Mouse (Mus musculus) liver, embryonic 15.5 days (tissue): ENCODE data around the gene Colgalt1. TPM values are rescaled to one million over a fixed set of nuclear protein-coding genes. Genes with fewer than 3 reads are reported as not detected.

Experiments used
- ATAC-seq: fragments of 200-750 bp; cut with Nextera tagmentation; 2 replicates; pipeline ENCODE4 v1.8.0; 2017; ENCODE audit warnings: moderate number of reproducible peaks, mild to moderate bottlenecking, moderate library complexity; ENCODE audit not compliant: insufficient read depth
- H3K27ac ChIP-seq: fragments of 300-500 bp; sonication (generic); replicated peaks from 2 replicates; pipeline ENCODE4 v1.5.1; 2015; ENCODE audit warnings: mild to moderate bottlenecking, inconsistent platforms
- H3K27me3 ChIP-seq: fragments of 300-500 bp; sonication (generic); 2 replicates; pipeline ENCODE4 v1.6.1; 2015; ENCODE audit warnings: mild to moderate bottlenecking, inconsistent platforms
- H3K36me3 ChIP-seq: fragments of 300-500 bp; sonication (generic); replicated peaks from 2 replicates; pipeline ENCODE4 v1.6.1; 2015; ENCODE audit warnings: moderate library complexity, mild to moderate bottlenecking, inconsistent platforms
- H3K4me1 ChIP-seq: fragments of 300-500 bp; sonication (generic); replicated peaks from 2 replicates; pipeline ENCODE4 v1.6.1; 2015; ENCODE audit warnings: inconsistent platforms
- H3K4me2 ChIP-seq: fragments of 300-500 bp; sonication (generic); 2 replicates; pipeline ENCODE4 v1.6.1; 2015; ENCODE audit warnings: moderate library complexity, mild to moderate bottlenecking, inconsistent platforms
- H3K4me3 ChIP-seq: fragments of 300-500 bp; sonication (generic); replicated peaks from 2 replicates; pipeline ENCODE4 v1.5.1; 2015; ENCODE audit warnings: mild to moderate bottlenecking, inconsistent platforms
- H3K9ac ChIP-seq: fragments of 300-500 bp; sonication (generic); 2 replicates; pipeline ENCODE4 v1.6.1; 2015; ENCODE audit warnings: moderate library complexity, mild to moderate bottlenecking, inconsistent platforms
- H3K9me3 ChIP-seq: fragments of 300-500 bp; sonication (generic); replicated peaks from 2 replicates; pipeline ENCODE4 v1.6.1; 2016; ENCODE audit warnings: inconsistent platforms
- WGBS: fragments of 180-500 bp; shearing (Covaris S2); methylation state at CpG from one replicate; pipeline ENCODE4 v1.1.7; 2015; ENCODE audit warnings: mixed read lengths; ENCODE audit not compliant: insufficient replicate concordance; 5-methylcytosine and 5-hydroxymethylcytosine counted together
- microRNA-seq: library from miRNA; unstranded; fragments of <30 nt; microRNA quantifications from one replicate; pipeline ENCODE4, GENCODE M21; 2016
- polyA plus RNA-seq: library from polyadenylated mRNA; unstranded; fragments of >200 nt; fragmentation: Nextera tagmentation; extraction: Ambion mirVana; gene quantifications from 2 replicates; pipeline ENCODE4 v1.2.1, GENCODE M21; 2015

Colgalt1 gene
- polyA plus RNA-seq, 1 experiment from 2014 or later = 23.0 TPM

- H3K27me3 ChIP-seq = peaks cover 50% of the 10 kb centered on the region
- peaks cover 34% of the 10 kb centered on the region for H3K4me1 ChIP-seq
- H3K4me2 ChIP-seq = peak within 1 kb of the TSS; percentile 85
- WGBS = under 1% methylated on average over 42 of the region's 42 CpGs
- peak within 1 kb of the TSS; percentile 56 for H3K4me3 ChIP-seq
- no peaks in the 10 kb centered on the region for H3K9me3 ChIP-seq
- no peaks in the 10 kb centered on the region for H3K36me3 ChIP-seq
- no peak within 1 kb of the TSS for H3K27ac ChIP-seq
- H3K9ac ChIP-seq = no peak within 1 kb of the TSS
- peak; percentile 53 for ATAC-seq
Measured at GRCm38 (mm10) chr8:71671549-71671965, 60.8 kb downstream of the Colgalt1 start, which contains the start of gene Unc13a. Gene Unc13a (minus strand): TSS chr8:71671757.

- Histone ChIP-seq H3K27me3 (peaks cover 43% of the 10 kb centered on the region), H3K4me2 (peak overlapping the region; percentile 85), H3K4me1 (peaks cover 41% of the 10 kb centered on the region), H3K4me3 (no peak overlapping the region), H3K36me3 (no peaks in the 10 kb centered on the region), H3K9me3 (no peaks in the 10 kb centered on the region), H3K9ac (no peak overlapping the region), H3K27ac (no peak overlapping the region)
- ATAC-seq = no peak
- WGBS = 58% methylated on average over 6 of the region's 6 CpGs
Measured at GRCm38 (mm10) chr8:71672168-71672735, 61.5 kb downstream of the Colgalt1 start.

- no peaks in the 10 kb centered on the region for H3K9me3 ChIP-seq
- H3K4me1 ChIP-seq = peaks cover 42% of the 10 kb centered on the region
- H3K9ac ChIP-seq = no peak overlapping the region
- peaks cover 1% of the 10 kb centered on the region; the same call in 1 of the 2 replicates for H3K36me3 ChIP-seq
- peaks cover 25% of the 10 kb centered on the region for H3K27me3 ChIP-seq
- H3K27ac ChIP-seq = no peak overlapping the region
- no peak overlapping the region for H3K4me3 ChIP-seq
- WGBS = 56% methylated on average over 2 of the region's 2 CpGs
- H3K4me2 ChIP-seq = no peak overlapping the region
- no peak for ATAC-seq
Measured at GRCm38 (mm10) chr8:71674071-71674470, 63.3 kb downstream of the Colgalt1 start.

Small RNAs within 50 kb of the gene (microRNA-seq; reads per million reads assigned to microRNA genes)
- not detected for gene Mir6769b

Other genes with a start within 250 kb of the Colgalt1 start
- 38.7 and 41.1 TPM in 2 replicates for gene Use1, start 244.2 kb upstream of the Colgalt1 start, polyA plus RNA-seq
- gene Ocel1, start 239.7 kb upstream of the Colgalt1 start, polyA plus RNA-seq = 4.6 and 5.2 TPM in 2 replicates
- 24.1 and 27.0 TPM in 2 replicates for gene Nr2f6, start 229.0 kb upstream of the Colgalt1 start, polyA plus RNA-seq
- gene Ushbp1, start 215.2 kb upstream of the Colgalt1 start, polyA plus RNA-seq = 3.3 and 5.2 TPM in 2 replicates
- 56.0 and 58.5 TPM in 2 replicates for gene Babam1, start 214.1 kb upstream of the Colgalt1 start, polyA plus RNA-seq
- 42.0 and 54.0 TPM in 2 replicates for gene Ankle1, start 205.0 kb upstream of the Colgalt1 start, polyA plus RNA-seq
- 9.1 and 9.2 TPM in 2 replicates for gene Abhd8, start 147.3 kb upstream of the Colgalt1 start, polyA plus RNA-seq
- 81.2 and 96.6 TPM in 2 replicates for gene Mrpl34, start 146.0 kb upstream of the Colgalt1 start, polyA plus RNA-seq
- gene Dda1, start 141.8 kb upstream of the Colgalt1 start, polyA plus RNA-seq = 38.3 and 42.6 TPM in 2 replicates
- gene Ano8, start 125.0 kb upstream of the Colgalt1 start, polyA plus RNA-seq = 0.15 and 0.20 TPM in 2 replicates
- 4.2 and 5.1 TPM in 2 replicates for gene Gtpbp3, start 122.9 kb upstream of the Colgalt1 start, polyA plus RNA-seq
- gene Plvap, start 99.2 kb upstream of the Colgalt1 start, polyA plus RNA-seq = 22.4 and 23.9 TPM in 2 replicates
- 0.06 and 0.14 TPM in 2 replicates for gene Ccdc194, start 85.3 kb upstream of the Colgalt1 start, polyA plus RNA-seq
- 35.3 and 37.3 TPM in 2 replicates for gene Bst2, start 73.5 kb upstream of the Colgalt1 start, polyA plus RNA-seq
- 31.6 and 35.2 TPM in 2 replicates for gene Mvb12a, start 68.1 kb upstream of the Colgalt1 start, polyA plus RNA-seq
- gene Tmem221, start 52.1 kb upstream of the Colgalt1 start, polyA plus RNA-seq = 0.50 and 0.94 TPM in 2 replicates
- gene Nxnl1, start 44.4 kb upstream of the Colgalt1 start, polyA plus RNA-seq = 0.09 TPM in 1 of 2 replicates, not detected in the other
- 2.3 and 3.0 TPM in 2 replicates for gene Slc27a1, start 42.1 kb upstream of the Colgalt1 start, polyA plus RNA-seq
- gene Pgls, start 18.8 kb upstream of the Colgalt1 start, polyA plus RNA-seq = 90.7 and 92.8 TPM in 2 replicates
- 0.99 and 1.4 TPM in 2 replicates for gene Fam129c, start 13.3 kb upstream of the Colgalt1 start, polyA plus RNA-seq
- 0.16 and 0.20 TPM in 2 replicates for gene Unc13a, start 60.8 kb downstream of the Colgalt1 start, polyA plus RNA-seq
- 6.4 and 6.9 TPM in 2 replicates for gene Jak3, start 65.3 kb downstream of the Colgalt1 start, polyA plus RNA-seq
- gene Insl3, start 78.2 kb downstream of the Colgalt1 start, polyA plus RNA-seq = 2.2 and 3.0 TPM in 2 replicates
- 4.1 and 5.2 TPM in 2 replicates for gene B3gnt3, start 90.8 kb downstream of the Colgalt1 start, polyA plus RNA-seq
- 23.0 and 25.0 TPM in 2 replicates for gene Fcho1, start 114.7 kb downstream of the Colgalt1 start, polyA plus RNA-seq